Mouse (Mus musculus): ENCODE measurements at regions not wholly inside any gene's neighbourhood (a gene's known extent, or its start where the extent isn't known, plus 50 kb on each side); places are given as distances from the start of the nearest gene placed in this dataset.

- TF ChIP-seq HCFC1 (IDR thresholded peaks at IDR 0.05; ENCODE audit: borderline replicate concordance, insufficient read depth, low read length) (no peak), ZNF384 (IDR thresholded peaks at IDR 0.05; ENCODE audit: low read depth, low read length) (no peak), CHD2 (IDR thresholded peaks at IDR 0.05; ENCODE audit: low read depth, low read length) (no peak), ZC3H11A (IDR thresholded peaks at IDR 0.05; ENCODE audit: borderline replicate concordance, low read depth, low read length) (no peak)
Measured at GRCm38 (mm10) chr16:93041887-93042286, 215.9 kb upstream of the Runx1 start.
